Mouse (Mus musculus) cerebellum, adult 18-20 months (tissue): ENCODE measurements around the gene Vwa5a.

Experiments used
- DNase-seq, 2 experiments: peaks; one replicate each; pipeline ENCODE4 v3.0.0; 2021

The Vwa5a gene

DNA sequence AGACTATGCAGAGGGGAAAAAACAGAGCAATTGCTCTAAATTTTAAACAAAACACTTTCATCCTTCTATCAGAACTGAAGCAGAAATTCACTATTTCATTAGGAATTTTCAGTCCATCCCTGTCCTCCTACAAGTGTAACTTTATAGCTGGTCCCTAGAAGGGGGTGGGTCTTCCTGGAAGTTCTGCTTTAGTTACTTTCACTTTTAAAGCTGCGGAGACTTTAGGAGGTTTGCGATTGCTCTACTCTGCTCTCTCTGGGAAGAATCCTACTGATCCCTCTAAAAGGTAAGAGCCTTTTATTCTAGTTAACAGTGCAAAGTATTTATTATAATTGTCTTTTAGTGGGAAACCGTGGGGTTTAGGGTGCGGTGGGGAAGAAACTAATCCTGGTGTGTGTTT lies at the start of gene Vwa5a:
Gene Vwa5a (plus strand): TSS at position 167 of the 400 bp plus-strand sequence.
- no peak for DNase-seq

GRCm38 (mm10) chr9:38672887-38673286 lies 45.2 kb upstream of the Vwa5a start:
- no peak for DNase-seq

DNA sequence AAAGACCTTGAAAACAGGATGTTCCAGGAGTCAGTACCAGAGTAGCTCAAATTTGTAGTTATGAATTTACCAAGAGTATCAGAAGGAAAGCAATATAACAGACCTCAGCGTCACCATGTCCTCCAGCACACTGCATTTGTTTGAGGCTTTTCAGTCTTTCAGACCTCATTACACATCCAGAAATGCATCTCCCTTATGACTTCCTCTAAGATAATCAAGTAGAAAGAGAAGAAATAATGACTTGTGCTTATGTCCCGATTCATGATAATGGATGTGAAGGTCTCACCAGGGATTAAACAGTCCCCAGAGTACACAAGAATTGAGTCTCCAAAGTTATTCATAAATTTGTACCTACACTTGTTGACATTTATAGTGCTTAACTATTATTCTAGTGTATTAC lies 43.6 kb upstream of the Vwa5a start, which contains the start of gene Olfr918:
Gene Olfr918 (minus strand): TSS at position 101 of the 400 bp plus-strand sequence.
- DNase-seq: no peak

- DNase-seq: no peak
Observed at GRCm38 (mm10) chr9:38718927-38719441, 916 bp downstream of the Vwa5a start.

- no peak for DNase-seq
Observed at GRCm38 (mm10) chr9:38724044-38724443, 6.0 kb downstream of the Vwa5a start.

GRCm38 (mm10) chr9:38728218-38728617 lies 10.2 kb downstream of the Vwa5a start:
- DNase-seq: no peak

GRCm38 (mm10) chr9:38741408-38741807 lies 23.3 kb downstream of the Vwa5a start:
- no peak for DNase-seq

GRCm38 (mm10) chr9:38744619-38745315 lies 26.7 kb downstream of the Vwa5a start:
- DNase-seq: no peak

DNA sequence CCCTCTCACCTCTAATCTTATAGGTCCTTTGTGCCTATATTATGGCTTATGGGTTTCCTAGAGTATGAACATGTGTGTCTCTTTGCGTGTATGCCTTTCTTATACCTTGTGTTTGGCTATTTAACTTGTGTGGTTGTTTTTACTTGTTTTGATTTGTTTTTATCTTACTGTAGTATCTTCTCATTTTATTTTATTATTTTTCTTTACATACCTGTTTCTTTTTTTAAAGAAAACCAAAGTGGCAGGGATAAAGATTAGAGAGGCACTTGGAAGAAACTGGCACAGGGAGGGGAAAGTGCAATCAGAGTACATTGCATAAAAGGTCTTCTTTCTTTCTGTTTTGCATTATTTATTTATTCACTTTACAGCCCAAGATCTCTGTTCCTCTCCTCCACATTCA lies 33.9 kb downstream of the Vwa5a start, which contains the start of gene Olfr920:
Gene Olfr920 (plus strand): TSS at position 301 of the 400 bp plus-strand sequence.
- no peak for DNase-seq

GRCm38 (mm10) chr9:38772768-38773167 lies 54.7 kb downstream of the Vwa5a start, which contains the start of gene Olfr921:
Gene Olfr921, plus strand, starts transcription at chr9:38773068.
- no peak for DNase-seq

DNA sequence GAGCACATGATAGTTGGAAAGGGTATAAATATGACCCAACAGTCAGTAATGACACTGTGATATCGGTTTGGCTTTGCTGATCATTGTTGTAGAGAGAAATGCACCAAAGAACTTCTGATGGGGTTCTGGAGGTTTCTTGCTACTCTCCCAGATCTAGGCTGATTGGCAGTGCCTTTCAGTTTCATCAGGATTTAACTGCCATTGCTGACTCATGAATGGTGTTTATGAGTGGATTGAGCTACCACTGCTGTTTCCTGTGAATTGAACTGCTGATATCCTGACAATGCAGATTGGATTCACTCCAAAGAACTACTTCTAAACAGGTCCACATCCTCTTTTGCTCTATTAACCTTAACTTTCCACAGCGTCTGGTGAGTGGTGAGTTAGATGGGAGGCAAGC lies 74.6 kb downstream of the Vwa5a start:
- no peak for DNase-seq
